Mouse (Mus musculus) right cerebral cortex, postnatal 10 days (tissue): ENCODE data around the gene Opn3.

ENCODE experiments used
- DNase-seq, 2 experiments: peaks; one replicate each; pipeline ENCODE4 v3.0.0; 2021; ENCODE audit warnings: low spot score in 2 of 2

Gene Opn3

DNA sequence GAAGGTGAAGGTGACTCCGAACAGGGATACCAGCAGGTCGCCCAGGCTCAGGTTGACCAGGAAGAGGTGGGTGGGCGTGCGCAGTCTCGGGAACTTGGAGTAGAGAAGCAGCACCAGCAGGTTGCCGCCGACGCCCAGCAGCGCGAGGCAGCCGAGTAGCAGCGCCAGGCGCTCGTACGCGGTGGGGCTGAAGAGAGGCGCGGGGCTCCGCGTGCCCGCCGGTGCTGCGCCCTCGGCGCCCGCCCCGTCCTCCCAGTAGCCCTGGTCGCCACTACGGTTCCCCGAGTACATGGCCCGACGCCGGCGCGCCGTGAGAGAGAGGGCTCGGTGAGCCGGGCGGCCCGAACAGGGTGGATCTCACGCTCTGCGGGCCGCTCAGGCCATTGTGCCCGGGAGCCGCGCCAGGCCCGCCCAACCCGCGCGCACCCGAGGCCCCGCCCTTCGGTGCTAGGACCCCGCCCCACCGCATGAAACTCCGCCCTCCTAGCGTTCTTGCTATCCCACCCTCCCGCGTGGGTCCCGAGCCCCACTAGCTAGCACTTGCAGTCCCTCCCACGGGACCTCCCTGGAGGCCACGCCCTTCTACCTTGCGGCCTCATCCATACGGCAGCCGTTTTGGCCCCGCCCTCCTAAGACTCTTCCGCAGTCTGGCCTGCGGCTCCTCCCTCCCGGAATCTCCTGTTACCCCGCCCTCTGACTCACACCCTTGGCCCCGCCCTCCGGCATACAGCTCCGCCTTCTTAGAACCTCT lies at the start of gene Opn3, which contains the start of gene Chml:
Opn3 (minus strand) TSS at position 531 of the 751 bp plus-strand sequence.
Chml (minus strand) TSS at position 656 of the 751 bp plus-strand sequence.
- peak; percentile 99 for DNase-seq

DNA sequence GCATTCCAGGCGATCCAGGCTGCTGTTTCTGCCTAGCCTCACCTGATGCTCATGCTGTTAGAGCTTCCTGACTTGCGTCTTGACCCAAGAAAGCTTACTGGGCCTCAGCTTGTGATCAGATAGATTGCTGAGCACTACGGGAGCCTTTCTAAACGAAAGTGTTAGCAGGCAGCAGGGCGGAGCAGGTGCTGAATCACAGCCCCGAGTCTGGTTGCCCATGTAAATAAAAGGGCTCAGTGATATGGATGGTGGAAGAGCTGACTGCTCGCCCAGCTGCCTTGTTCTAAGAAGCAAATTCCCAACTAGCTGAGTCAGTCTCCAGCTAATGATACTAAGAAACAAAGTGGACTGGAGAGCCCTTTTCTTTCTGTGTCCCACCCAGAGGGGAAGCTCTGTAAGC lies 33.2 kb upstream of the Opn3 start:
- DNase-seq = no peak

DNA sequence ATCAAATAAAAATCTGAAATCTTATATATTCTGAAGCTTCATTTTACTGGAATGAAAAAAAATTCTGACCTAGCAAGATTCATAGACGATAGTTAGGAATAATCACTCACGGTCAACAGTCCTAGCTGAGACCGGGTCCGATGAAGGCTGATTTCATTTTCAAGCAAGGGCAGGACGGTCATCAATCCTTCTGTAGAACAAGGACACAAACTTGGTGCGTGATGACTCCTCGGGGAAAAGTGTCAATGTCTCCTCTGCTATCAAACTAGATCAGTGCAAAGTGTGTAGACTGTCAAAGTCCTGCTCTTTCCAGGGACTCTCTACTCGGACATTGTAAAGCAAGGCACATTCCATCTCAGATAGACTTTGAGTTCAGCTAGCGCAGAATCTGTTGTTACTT lies 24.3 kb upstream of the Opn3 start:
- DNase-seq = no peak

DNA sequence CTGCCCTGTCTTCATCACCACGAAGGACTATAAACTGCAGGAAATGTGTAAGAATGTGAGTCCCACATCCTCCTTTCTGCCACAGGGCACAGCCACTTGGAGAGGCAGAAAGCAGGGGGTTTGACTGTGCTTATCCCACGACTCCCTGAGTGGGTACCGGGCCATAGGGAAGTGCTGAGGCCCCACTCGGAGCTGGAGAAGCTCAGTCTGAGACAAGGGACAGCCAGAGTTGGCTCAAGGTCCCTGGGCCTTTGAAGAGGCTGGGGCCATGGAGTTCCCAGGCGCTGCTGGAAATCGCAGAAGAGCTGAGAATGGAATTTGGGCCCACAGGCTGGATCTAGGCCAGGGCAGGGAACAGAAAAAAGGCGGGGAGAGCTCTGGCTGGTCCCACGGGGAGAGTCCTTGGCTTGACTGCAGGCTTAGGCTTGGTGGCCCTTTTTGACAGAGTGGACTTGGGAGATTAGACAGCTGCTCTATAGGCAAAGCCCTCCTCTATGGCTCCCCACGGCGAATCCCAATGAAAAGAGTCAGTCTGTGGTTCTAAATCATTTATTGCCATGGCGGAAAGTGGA lies 19.8 kb upstream of the Opn3 start:
- no peak for DNase-seq

DNA sequence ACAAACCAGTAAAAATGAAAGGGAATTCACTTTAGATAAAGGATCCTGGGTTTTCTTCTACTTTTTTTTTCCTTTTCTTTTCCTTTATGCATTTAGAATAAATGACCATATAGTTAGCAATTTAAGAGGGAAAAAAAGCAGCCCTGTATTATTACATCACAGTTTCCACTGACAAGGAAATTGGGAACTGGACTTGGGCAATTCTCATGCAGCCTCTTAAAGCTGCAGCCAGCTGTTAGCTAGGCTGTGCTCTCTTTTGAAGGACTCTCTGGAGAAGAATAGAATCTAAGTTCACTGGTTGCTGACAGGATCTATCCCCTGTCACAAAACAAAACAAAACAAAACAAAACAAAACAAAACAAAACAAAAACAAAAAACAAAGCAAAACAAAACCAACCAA lies 15.4 kb upstream of the Opn3 start:
- no peak for DNase-seq

DNA sequence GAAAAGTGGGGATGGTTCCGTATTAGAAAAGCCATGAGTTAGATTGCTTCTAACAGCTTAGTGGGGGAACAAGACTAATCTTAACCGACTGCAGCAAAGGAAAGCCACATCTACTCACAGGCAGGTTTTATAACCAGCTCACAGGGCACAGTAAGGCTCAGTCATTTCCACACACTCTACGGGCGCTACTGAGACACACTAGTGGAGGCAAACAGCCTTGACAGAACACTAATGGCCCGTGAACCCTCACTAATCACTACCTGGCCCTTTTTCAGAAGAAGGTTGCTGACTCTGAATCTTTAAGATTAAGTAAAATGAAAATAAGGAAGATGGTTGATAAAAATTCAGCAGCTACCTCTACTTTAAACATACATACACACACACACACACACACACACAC lies 15.0 kb upstream of the Opn3 start:
- no peak for DNase-seq

DNA sequence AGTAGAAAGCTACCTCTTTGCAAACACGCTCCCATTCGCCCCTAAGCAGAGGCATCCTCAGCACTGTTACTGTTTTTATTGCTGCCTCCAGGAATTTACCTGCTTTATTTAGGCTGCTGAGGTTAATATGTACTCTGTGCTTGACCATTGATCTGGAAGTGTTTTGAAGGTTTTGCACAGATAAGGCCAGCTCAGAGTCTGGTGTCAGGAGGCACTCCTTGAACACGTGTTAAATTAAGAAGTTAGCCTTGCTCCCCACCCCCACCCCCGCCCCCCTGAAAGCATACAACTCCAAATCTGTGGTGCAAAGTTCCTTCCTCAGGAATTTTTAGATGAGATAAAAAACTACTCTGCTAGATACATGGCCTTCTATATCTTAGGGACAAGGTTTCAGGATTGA lies 8.6 kb upstream of the Opn3 start:
- DNase-seq = no peak

GRCm38 (mm10) chr1:175699796-175700195 lies 7.2 kb upstream of the Opn3 start:
- no peak for DNase-seq

DNA sequence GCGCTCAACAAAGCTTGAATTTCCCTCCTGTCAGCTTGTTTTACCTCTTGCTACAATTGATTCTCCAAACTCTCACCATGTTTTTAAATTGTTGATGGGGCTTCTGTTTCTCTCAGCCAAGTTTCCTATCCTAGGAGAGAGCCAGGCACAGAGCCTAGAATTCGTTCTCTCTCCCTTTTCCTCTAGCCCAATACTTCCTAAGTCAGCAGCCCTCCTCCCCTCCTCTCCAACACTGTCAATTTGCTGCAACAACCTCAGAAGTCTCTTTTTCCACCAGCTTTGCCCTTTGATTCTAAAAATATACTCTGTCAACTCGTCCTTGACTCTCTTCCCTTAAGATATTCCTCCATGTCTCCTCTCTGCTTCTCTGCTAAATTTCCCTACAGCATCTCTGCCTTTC lies 6.8 kb upstream of the Opn3 start:
- no peak for DNase-seq

GRCm38 (mm10) chr1:175698293-175698692 lies 5.7 kb upstream of the Opn3 start, which contains the start of gene Wdr64:
Wdr64 (plus strand) TSS chr1:175698593.
- DNase-seq = no peak

GRCm38 (mm10) chr1:175693429-175693960 lies 919 bp upstream of the Opn3 start:
- DNase-seq = peak in 1 of 2 experiments; percentile 52

DNA sequence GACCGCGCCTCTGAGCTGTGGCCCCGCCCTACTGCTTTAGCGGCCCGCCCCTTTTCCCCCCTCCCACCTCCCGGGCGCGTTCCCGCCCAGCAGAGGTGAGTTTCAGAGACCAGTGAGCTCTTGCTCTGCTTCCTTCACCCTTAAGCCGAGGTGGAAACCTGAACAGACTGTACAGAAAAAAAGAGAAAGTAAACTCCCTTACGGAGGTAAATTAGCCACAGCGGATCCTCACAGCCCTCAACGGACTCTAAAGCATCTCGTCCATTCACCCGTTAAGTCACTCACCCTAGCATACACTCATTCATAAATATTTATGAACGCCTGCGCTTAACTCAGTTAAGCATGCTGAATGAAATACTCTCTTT lies 403 bp upstream of the Opn3 start:
- no peak for DNase-seq

- DNase-seq = no peak
Measured at GRCm38 (mm10) chr1:175691686-175692245, 810 bp downstream of the Opn3 start.

DNA sequence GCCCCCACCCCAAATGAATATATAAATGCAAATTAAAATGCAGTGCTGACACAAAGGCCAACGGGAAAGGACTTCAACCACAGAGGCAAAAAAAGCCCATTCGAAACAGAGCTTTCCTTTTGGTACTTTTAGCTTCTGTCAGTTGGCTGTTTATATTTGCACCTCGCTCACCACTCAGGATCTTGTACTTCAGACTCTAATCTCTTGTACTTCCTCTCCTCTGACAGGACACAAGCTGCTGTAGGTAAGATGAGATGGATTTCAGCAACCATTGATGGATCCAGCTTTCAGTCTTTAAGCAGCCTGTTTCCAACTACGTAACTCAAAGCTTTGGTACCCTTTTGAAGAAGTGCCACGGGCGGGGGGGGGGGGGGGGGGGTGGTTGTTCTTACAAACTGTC lies 11.6 kb downstream of the Opn3 start:
- no peak for DNase-seq

DNA sequence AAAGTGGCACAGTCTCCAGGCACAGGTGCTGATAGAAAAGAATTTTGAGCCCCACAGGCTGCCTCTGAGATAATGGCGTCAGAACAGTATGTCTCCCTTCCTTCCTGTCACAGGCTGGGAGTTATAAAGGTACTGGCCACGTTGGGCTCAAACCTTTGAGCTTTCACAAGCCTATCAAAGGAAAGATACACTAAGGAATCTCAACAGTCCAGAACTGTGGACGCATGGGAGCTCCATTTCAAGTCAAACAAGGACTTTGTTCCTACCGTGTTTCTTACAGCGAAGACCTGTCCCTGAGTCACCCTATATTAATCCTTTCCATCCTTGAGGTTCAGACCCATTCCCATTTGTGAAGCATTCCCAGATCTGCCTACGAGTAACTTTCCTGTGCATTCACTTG lies 15.1 kb downstream of the Opn3 start:
- no peak for DNase-seq

DNA sequence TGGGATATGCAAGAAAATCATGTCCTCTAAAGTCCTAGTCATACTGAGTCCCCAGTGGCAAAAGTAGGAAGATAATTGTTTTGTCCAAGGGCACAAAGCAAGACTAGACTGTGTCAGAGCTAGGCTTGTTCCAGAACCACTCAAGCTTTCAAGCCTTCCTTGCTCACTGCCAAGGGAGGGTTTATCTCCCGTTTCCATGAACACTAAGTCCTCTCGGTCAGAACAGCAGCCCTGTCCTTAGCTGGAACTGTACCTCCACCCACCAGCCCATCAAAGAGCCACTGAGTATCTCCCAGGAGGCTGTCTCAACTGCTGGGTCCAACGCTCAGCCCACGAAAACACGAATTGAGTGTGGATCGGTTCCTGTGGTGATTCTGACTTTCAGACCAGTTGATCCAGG lies 17.5 kb downstream of the Opn3 start:
- no peak for DNase-seq

DNA sequence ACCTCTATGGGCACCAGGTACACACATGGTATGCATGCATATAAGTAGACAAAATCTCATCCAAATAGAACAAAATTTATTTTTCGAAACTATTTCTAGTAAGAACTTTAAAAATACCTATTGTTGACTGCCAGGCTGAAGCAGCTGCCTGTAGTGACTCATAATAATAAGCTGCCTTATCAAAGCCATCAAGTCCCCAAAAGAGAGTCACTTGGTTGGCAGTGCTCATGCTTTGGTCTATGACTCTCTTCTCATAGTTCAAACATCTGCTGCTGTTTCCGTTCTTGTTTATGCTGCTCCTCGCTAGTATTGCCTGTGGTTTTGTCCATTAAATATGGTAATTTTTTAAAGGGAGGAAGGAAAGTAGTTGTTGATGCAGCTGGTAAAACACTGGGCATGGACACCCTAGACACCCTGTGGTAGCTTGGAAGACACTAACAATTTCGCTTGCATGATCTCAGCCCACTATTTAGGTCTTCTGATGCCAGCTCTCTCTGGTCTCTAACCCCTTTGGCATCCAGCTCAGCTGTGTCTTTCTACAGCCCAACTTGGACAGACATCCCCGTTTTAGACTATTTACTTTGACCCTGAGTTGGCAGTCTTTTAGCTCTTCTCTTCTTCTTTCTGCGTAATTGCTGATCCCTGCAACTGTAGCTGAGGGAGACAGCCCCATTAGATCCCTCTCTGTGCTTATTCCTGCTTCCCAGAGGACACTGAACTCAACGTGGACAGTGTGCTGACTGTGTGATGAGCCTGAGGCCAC lies 18.8 kb downstream of the Opn3 start:
- no peak for DNase-seq

GRCm38 (mm10) chr1:175671626-175672025 lies 20.9 kb downstream of the Opn3 start:
- no peak for DNase-seq

DNA sequence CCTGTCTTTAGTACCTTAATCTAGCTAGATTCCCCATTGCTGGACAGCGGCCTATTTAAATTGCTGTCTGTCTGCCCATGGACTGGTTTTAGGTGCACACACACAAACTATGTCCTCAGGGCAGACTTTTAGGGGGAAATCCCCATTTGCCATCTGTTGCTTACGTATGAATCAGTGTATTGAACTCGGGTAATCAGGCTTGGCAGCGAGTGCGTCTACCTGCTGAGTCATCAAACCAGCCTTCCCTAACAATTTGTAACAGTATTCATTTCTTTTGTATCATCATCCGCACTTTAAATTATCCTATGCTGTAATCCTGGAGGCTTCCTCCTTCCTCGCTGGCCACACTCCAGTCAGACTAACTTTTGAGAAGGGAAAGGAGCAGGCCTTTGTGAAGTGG lies 22.5 kb downstream of the Opn3 start:
- DNase-seq = no peak

DNA sequence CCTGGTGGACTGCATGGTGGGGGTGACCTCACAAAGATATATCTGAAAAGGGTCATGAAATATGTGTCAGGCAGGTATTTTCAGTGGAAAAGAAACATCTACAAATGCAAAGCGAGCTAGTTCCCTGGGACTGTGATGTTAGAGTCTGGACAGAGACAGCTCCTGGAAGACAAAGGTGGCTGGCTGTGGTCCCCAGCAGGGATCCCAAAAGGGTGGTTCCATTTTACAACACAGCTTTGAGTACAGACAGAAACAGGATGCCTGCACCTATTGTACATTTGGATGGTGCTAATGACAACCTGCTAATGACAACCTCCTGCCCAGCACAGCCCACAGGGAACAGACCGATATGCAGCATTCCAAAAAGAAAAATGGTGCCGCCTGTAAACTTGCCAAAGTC lies 23.1 kb downstream of the Opn3 start:
- no peak for DNase-seq

DNA sequence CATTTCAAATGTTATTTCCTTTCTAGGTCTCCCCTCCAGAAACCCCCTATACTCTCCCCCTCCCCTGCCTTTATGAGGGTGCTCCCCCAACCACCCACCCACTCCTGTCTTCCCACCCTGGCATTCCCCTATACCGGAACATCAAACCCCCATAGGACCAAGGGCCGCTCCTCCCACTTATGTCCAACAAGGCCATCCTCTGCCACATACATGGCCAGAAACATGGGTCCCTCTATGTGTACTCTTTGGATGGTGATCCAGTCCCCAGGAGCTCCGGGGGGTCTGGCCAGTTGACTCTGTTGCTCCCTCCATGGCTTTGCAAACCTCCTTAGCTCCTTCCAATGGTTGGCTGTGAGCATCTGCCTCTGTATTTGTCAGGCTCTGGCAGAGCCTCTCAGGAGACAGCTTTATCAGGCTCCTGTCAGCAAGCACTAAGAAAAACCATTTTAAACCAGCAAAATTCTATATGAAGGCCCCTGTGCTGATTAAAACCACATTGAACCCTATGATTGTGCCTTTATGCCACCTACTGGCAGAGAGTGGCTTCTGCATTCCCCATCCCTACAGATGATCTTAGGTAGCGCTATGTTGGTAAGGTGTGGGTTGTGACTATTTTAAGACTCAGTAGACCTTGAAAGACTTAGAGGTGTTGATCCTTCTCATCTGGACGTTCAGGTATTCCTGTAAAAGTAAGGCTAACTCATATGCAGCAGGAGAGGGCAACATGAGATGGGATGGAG lies 23.7 kb downstream of the Opn3 start:
- peak; percentile 35 to 42 for DNase-seq

GRCm38 (mm10) chr1:175659900-175660299 lies 32.7 kb downstream of the Opn3 start:
- no peak for DNase-seq
